Mouse (Mus musculus) lung, adult 2 months (tissue): Measurements from ENCODE around the gene 6330409D20Rik.

Experiments
- CTCF ChIP-seq: fragments of 200-500 bp; IDR thresholded peaks from 2 replicates; pipeline ENCODE4 v1.5.1; 2011; ENCODE audit warnings: mild to moderate bottlenecking, low read length, control low read depth; ENCODE audit not compliant: insufficient read depth
- POLR2A ChIP-seq: fragments of 200-500 bp; IDR thresholded peaks from 2 replicates; pipeline ENCODE4 v1.6.1; 2011; ENCODE audit warnings: low read depth, mild to moderate bottlenecking, control low read depth, low read length, borderline replicate concordance; ENCODE audit errors: extremely low read depth

DNA sequence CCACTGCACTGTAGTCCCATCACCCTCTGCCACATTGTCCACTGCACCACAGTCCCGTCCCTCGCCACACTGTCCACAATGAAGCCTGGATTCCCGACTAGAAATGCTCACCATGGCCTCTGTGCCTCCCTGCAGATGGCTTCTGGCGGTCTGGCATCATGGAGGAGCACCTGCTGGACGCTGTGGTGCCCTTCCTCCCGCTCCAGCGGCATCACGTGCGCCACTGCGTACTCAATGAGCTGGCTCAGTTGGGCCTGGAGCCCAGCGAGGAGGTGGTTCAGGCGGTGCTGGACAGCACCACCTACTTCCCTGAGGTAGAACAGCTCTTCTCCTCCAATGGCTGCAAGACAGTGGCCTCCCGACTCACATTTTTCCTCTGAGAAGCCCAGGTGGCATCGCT, 20.5 kb upstream of the 6330409D20Rik start:
- no peak for TF ChIP-seq CTCF
- TF ChIP-seq POLR2A: no peak
